In the genomic region with DNA sequence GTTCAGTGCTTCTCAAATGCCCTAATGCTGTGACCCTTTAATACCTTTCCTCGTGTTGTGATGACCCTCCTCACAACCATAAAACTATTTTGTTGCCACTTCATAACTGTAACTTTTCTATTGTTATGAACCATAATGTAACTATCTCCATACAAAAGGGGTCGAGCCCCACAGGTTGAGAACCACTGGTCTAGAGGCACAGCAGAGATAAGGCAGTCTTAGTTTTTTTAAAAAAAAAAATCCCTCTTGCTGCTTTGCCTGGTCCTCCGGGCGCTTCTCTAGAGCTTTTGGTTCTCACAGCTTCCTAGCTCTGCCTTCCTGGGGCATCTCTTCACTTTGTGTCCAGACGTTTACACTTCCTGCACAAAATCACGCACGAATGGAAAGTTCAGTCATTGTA, we compare ENCODE assay signal across 24 mouse cellular contexts.
"Had no signal": no experiment of that assay in that cellular context is flagged by ENCODE, and none has a peak within 500 bp of the region (broad histone marks: within the 10 kb centered on the region; RNA-seq: fewer than 3 reads in every experiment).

No protein-coding gene starts in this region.

- H3K4me3 ChIP-seq: embryonic facial prominence, embryonic 10.5 days; embryonic facial prominence, embryonic 12.5 days; embryonic facial prominence, embryonic 13.5 days; embryonic facial prominence, embryonic 15.5 days; erythroblast, embryonic 14.5 days; forebrain, embryonic 10.5 days; forebrain, embryonic 12.5 days; forebrain, embryonic 13.5 days; forebrain, embryonic 15.5 days; gastrocnemius, adult 2 months; heart, adult 2 months had no signal

- DNase-seq: cerebellum, adult 8-10 months; cerebellum, adult 9-10 months; cerebellum, postnatal 10 days; cerebellum, postnatal 14 days; cerebellum, postnatal 25 days; cerebellum, postnatal 36 days; embryo, embryonic 11 days; forebrain, postnatal 0 days; gastrocnemius, adult 2 months; gastrocnemius, postnatal 10 days; gastrocnemius, postnatal 14 days; gastrocnemius, postnatal 25 days; gastrocnemius, postnatal 36 days; heart, adult 18-20 months; heart, adult 2 months had no signal

- H3K4me1 ChIP-seq: embryonic facial prominence, embryonic 10.5 days; embryonic facial prominence, embryonic 12.5 days; embryonic facial prominence, embryonic 13.5 days; embryonic facial prominence, embryonic 15.5 days; forebrain, embryonic 10.5 days; forebrain, embryonic 12.5 days; forebrain, embryonic 15.5 days had no signal

- H3K9me3 ChIP-seq: embryonic facial prominence, embryonic 10.5 days; embryonic facial prominence, embryonic 12.5 days; embryonic facial prominence, embryonic 13.5 days; embryonic facial prominence, embryonic 15.5 days; forebrain, embryonic 10.5 days; forebrain, embryonic 12.5 days; forebrain, embryonic 13.5 days; forebrain, embryonic 15.5 days had no signal

- H3K36me3 ChIP-seq: embryonic facial prominence, embryonic 10.5 days; embryonic facial prominence, embryonic 12.5 days; embryonic facial prominence, embryonic 13.5 days; embryonic facial prominence, embryonic 15.5 days; forebrain, embryonic 10.5 days; forebrain, embryonic 12.5 days; forebrain, embryonic 15.5 days had no signal

- H3K9ac ChIP-seq: embryonic facial prominence, embryonic 12.5 days; embryonic facial prominence, embryonic 13.5 days; embryonic facial prominence, embryonic 15.5 days; forebrain, embryonic 12.5 days; forebrain, embryonic 13.5 days; forebrain, embryonic 15.5 days; forebrain, postnatal 0 days had no signal

- H3K27me3 ChIP-seq: embryonic facial prominence, embryonic 12.5 days; embryonic facial prominence, embryonic 13.5 days; embryonic facial prominence, embryonic 15.5 days; forebrain, embryonic 12.5 days; forebrain, embryonic 13.5 days; forebrain, embryonic 15.5 days had no signal

- H3K4me2 ChIP-seq: embryonic facial prominence, embryonic 12.5 days; embryonic facial prominence, embryonic 13.5 days; embryonic facial prominence, embryonic 15.5 days; forebrain, embryonic 12.5 days; forebrain, embryonic 13.5 days; forebrain, embryonic 15.5 days had no signal

- H3K27ac ChIP-seq: embryonic facial prominence, embryonic 10.5 days; embryonic facial prominence, embryonic 12.5 days; embryonic facial prominence, embryonic 13.5 days; embryonic facial prominence, embryonic 15.5 days; forebrain, embryonic 10.5 days; forebrain, embryonic 12.5 days; forebrain, embryonic 13.5 days; forebrain, embryonic 15.5 days; gastrocnemius, adult 2 months; heart, adult 2 months had no signal
